Mouse (Mus musculus): ENCODE results near the gene Thbs2.

Thbs2 gene

DNA sequence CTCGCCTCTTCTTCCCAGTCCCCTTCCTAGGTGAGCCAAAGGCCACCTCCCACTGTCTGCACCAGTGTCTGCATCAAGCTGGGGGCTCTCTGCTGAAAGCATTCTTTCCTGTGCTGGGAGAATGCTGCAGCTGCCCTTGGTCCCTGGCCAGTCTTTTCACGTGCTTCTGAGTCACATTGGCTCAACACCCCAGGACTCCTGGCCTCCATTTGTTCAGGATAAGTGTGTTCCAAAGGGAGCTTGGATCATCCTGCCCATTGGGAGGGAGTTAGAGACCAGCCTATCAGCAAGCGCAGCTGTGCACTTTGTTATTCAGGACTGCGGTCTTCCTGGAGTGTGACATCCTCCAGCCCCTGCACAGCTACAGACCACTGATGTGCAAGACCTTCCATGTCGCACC lies 21.6 kb downstream of the Thbs2 start:
- no peak for TF ChIP-seq GATA4 (IDR thresholded peaks at IDR 0.05; ENCODE audit: insufficient replicate concordance, low read length)

DNA sequence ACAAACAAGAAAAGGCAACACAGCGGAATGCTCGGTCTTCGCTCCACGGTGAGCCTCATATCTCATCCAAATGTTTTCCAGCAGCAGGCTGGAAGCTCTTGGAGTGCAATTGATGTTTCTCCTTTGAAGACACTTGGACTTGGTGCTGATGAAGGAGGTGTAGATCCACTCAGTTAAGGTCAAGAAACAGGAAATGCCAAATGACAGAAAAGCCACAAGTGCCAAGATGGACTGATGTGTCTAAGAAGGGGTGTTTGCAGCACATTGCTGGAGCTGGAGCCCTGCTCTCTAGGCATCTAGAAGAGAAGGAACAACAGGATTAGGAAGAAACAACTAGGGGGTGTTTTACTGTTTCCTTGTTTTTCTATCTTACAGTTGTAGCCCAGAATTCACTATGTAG lies 26.8 kb downstream of the Thbs2 start:
- no peak for TF ChIP-seq GATA4 (IDR thresholded peaks at IDR 0.05; ENCODE audit: insufficient replicate concordance, low read length)

DNA sequence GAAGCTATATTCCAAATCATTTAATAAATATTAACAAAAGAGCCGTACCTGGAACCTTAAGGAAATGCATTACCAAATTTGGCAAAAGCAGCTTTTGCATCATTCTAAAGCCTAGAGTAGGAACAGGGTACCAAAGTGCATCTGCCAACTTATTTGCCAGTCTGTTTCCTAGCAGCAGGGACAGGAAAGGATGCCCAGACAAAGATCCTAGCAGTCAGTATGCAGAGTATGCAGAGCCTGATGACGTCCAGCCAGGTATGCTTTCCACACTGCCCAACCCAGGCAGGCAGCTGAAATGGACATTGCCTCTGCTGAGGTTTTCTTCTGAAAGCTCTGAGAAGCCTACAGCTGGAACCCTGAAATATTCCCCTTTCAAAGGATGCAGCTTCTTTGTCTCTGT lies 27.6 kb downstream of the Thbs2 start:
- no peak for TF ChIP-seq GATA4 (IDR thresholded peaks at IDR 0.05; ENCODE audit: insufficient replicate concordance, low read length)

DNA sequence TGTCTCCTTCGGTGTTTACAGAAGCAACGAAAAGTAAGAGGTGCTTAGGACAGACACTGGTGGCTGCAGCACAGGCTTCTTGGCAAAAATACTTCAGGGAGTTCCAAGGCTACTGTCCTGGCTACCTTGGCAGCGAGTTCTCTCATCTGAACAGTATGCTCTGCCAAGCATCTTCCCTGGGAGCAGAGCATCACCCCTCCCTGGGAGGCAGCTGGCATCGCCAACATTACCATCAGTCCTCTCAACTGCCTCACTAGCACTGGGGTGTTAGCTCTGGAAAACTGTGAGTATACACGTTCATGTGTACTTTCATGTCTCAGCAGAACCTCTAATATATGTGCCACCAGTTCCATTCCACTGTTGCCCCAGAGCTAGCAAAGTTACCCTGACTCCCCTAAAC lies 30.7 kb downstream of the Thbs2 start:
- no peak for TF ChIP-seq GATA4 (IDR thresholded peaks at IDR 0.05; ENCODE audit: insufficient replicate concordance, low read length)

DNA sequence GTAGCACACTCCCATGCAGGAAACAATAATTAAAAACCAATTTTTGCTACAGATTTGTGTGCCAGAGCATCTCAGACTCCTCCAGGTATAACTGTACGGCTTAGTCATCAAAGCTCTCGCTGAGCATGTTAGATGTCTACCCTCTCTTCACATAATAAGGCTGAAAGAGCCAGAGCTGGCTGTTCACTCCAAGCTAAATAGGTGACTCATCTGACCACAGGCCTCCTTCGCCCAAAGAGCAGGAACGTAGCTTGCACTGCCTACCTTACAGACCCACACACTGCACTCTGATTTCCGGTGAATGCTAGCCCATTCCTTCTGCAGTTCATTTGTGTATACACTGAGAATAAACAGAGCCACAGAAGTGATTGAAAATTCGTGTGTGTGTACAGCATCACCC lies 31.6 kb downstream of the Thbs2 start:
- no peak for TF ChIP-seq GATA4 (IDR thresholded peaks at IDR 0.05; ENCODE audit: insufficient replicate concordance, low read length)

DNA sequence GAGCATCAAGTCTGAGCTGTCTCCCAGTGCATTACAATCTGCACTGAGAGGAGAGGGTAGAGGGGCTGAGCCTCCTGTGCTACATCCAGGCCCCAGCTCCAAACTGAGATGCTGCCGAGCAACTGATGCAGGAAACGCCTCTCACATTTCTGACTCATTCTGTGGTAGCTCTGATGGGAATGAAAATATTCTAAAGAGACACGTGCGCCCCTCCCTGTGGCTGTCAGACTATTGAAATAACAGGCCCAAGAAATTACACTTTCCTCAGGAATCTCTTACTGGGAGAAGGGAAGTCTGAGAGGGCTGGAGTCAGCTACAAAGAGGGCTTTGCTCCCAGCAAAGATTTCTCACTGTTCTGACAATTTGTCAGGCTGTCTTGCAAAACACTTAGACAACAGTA lies 34.3 kb downstream of the Thbs2 start:
- no peak for TF ChIP-seq GATA4 (IDR thresholded peaks at IDR 0.05; ENCODE audit: insufficient replicate concordance, low read length)

DNA sequence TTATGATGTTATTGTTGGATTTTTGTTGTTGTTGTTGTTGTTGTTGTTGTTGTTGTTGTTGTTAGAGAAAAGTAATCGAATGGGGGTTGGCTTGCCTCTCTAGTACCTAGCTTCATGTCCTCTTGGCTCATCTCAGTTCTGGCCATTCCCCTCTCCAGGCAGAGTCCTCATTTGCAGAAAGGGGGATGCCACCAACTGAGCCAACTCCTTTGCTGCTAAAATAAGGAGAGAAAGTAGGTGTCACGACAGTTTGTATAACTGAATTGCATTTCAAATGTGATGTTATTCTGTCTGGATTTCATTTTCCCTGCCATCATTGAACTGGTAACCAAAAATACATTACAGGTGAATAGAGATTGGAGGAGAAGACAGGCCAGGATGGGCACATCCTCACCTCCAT lies 35.9 kb downstream of the Thbs2 start:
- no peak for TF ChIP-seq GATA4 (IDR thresholded peaks at IDR 0.05; ENCODE audit: insufficient replicate concordance, low read length)

DNA sequence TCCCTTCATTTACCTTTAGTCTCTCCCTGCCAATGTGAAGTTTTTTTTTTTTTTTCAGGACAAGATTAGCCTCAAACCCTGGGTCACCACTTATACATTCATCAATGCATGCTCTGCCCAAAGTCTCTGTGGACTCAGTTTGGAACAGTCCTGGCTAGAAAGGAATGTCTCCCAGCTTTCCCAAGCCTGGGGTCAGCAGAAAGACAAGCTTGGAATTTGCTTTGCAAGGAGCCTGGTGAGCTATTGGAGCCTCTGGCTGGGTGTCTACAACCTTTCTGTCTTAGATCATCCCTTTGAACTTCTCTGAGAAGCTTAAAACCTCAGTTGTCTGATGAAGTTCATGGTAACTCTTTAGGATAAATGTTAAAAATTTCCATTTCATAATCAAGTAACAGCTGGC lies 36.9 kb downstream of the Thbs2 start:
- TF ChIP-seq GATA4 (IDR thresholded peaks at IDR 0.05; ENCODE audit: insufficient replicate concordance, low read length), result no peak

DNA sequence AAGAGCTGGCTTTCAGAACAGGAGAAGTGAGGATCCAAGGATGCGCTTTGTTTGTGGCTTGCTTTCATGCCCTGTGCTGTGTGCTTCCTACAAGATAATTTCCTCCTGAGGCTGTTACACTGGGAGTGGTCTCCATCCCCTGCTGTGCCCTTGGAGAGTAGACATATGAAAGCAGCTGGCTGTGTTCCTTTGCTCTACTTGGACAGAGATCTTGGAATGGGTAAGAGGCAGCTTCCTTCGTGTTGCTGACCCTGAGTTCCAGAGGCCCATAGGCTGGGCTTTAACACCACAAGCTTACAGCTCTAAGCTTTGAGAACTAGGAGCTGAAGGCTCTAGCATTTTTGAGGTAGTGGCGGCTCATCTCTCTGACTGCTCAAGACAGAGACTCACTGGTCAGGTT lies 39.1 kb downstream of the Thbs2 start:
- no peak for TF ChIP-seq GATA4 (IDR thresholded peaks at IDR 0.05; ENCODE audit: insufficient replicate concordance, low read length)

DNA sequence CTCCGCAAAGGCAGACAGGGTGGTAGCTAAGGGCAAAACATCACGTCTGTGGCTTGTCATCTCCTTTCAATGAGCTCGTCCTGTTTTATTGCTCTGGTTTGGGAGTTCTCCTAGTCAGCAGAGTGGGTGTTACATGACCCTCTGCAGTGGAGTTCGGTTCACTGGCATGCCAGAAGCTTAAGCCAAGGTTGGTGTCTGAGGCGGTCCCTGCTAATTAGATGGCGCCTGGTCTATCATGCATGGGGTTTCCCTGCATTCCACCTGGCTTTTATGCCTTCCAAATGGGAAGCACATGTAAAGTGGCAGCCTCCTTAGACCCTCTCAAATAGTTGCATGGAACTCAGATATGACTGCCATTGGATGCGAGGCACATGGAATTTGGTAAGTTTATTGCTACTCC lies 42.0 kb downstream of the Thbs2 start:
- no peak for TF ChIP-seq GATA4 (IDR thresholded peaks at IDR 0.05; ENCODE audit: insufficient replicate concordance, low read length)

DNA sequence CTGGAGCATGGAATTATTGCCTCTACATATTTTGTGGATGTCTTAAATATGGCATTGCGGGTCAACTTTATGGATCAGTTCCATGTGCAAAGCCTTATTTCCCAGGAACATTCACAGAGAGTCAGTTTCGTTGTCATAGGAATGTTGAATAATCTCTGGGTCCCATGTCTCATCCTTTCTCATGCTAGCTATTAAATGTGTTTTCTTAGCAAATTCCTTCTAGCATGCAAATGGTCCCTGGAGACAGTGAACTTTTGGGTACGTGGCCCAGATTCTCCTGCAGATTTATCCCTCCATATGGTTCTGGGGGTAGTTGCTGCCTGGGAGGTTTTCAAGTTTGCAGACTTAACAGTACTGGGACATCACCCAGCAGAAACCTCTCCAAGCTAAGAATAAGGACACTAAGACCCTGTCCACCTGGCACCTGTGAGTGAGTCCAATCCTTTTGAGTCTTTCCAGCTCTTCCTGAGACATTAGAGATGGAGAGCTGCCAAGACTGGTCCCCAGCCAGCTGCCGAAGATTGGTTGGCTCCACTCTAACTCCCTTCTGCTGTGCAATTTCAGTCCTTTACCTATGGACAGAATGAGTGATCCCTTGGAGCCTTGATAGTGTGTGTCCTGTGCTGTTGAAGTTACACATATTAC lies 45.9 kb downstream of the Thbs2 start:
- no peak for TF ChIP-seq GATA4 (IDR thresholded peaks at IDR 0.05; ENCODE audit: insufficient replicate concordance, low read length)

DNA sequence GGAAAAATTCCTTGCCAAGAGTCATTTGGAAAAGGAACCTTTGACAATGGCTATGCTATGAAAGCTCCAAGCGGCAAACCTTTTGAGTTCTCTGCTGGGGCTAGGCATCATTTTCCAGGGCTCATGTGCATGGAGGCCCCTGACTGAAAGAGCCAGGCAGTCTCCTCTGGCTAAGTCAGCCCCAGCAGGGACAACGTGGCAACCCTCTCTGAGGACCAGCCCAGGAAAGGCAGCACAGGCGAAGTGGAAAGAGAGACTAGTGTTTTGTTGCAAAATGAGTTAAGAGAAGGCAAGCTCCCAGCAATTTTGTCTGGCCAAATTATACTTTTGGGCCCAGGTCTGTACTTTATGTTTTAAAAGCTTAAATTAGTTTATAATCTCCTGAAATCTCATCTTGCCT lies 50.0 kb downstream of the Thbs2 start:
- no peak for TF ChIP-seq GATA4 (IDR thresholded peaks at IDR 0.05; ENCODE audit: insufficient replicate concordance, low read length)

DNA sequence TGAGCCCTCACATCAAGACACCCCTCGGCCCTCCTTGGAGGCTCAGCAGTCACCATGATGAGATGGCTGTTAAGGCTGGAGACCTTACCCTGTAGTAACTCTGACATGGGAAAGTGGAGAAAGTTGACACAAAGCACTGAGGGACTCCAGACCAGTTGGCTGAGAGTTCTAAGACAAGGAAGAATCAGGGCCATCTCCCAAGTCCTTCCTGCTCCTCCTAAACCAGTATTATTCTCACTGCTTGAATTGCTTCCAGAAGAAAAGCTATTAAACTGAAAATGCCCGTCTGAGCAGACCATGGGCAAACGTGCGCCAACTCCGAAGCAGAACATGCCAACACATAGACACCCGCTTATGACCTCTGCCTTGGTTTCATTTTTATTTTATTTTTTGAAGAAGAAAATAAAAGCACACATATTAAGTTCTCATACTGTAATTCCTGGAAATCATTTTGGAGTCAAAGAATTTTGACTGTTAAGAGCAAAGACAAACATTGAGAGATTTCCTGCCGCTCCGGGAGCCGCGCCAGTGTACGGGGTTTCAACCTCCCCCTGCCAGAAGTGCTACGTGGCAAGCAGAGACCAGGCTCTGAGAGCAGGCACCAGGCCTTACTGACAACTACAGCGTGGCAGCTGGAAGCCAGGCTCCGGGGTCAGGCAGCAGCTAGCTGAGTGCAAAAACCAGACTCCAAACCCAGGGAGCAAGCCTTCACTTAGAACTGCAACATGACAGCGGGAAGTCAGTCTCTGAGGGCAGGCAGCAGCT lies 53.5 kb downstream of the Thbs2 start:
- TF ChIP-seq GATA4 (IDR thresholded peaks at IDR 0.05; ENCODE audit: insufficient replicate concordance, low read length), result no peak

DNA sequence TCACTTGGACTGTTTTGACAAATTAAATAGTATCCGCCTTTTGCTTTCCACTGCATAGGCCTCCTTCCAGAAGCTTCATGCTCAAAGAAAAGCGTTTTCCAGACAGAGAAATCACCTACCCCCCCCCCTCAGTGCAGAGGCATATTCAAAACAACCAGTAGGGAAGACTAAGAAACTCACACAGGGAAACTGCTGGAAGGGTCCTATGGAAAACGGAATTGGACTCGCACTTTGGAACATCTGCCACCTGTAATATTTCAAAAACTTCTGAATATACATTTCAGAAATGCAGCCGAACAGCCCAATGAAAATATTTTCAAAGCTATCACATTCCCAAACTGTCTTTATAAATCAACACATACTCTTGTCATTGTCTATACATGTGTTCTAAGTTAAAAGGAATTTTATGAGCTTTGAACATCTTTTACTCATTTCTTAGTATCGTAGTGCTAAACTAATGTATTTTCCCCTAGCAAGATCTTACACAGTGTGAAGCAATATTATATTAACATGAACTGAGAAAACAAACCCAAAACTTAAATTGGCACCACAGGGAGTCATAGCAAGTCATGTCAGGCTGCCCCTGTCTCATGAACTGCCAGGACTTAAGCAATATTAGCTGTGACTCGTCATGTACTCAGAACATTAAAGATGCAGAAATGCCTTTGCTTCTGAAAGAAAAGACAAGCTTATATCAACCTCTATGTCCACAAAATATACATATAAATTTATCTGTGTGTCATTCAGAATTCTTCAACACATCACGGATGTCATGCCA lies 58.3 kb downstream of the Thbs2 start:
- no peak for TF ChIP-seq GATA4 (IDR thresholded peaks at IDR 0.05; ENCODE audit: insufficient replicate concordance, low read length)

DNA sequence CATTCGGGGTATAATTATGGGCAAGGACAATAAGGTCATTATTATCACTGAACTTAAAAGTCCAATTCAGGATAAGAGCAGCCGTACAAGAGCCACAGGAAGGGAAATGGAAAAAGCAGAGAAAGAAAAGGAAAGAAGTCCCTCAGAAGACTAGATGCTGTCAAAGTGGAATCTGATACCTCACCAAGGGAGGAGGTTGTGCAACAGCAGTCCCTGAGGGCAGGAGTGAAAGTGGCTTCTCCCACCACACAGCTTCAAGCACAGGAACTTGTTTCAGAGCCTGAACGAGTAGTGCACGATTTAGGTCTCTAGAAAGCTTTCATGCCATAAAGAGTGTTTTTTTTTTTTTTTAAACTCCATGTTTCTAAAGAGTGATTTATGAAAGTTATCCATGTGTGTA lies 65.1 kb downstream of the Thbs2 start:
- no peak for TF ChIP-seq GATA4 (IDR thresholded peaks at IDR 0.05; ENCODE audit: insufficient replicate concordance, low read length)

DNA sequence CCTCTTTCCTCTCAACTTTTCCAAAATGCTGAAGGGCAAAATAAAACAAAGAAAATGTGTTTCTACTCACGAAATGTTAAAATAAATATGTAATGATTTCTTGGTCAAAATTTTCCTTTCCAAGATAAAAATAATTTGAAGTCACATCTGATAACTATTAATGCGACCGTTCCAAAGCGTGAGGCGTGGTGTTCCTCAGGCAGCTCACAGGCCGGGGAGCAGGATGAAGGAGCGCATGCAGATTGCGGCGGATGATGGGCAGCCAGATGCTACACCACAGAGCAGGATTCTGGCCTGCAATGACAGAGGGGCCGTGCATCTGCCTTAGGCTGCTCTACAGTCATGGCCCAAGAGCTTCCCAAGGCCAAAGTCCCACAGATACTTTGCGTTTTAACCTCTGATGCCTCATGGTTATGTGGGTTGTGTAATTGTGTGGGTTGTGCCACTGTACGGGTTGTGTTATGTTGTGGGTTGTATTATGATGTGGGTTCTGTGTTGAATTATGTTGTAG lies 66.2 kb downstream of the Thbs2 start:
- no peak for TF ChIP-seq GATA4 (IDR thresholded peaks at IDR 0.05; ENCODE audit: insufficient replicate concordance, low read length)
